Mouse (Mus musculus): Measurements from ENCODE around the gene Prtg. TPM values are rescaled to one million over a fixed set of nuclear protein-coding genes. Genes with fewer than 3 reads are reported as not detected.

Gene Prtg
- polyA plus RNA-seq (2014; fragmentation: Illumina TruSeq; extraction: RNeasy Lipid Tissue Mini Kit (QIAGEN cat#74804); ENCODE audit: low read depth, low replicate concordance): 0.17 TPM

DNA sequence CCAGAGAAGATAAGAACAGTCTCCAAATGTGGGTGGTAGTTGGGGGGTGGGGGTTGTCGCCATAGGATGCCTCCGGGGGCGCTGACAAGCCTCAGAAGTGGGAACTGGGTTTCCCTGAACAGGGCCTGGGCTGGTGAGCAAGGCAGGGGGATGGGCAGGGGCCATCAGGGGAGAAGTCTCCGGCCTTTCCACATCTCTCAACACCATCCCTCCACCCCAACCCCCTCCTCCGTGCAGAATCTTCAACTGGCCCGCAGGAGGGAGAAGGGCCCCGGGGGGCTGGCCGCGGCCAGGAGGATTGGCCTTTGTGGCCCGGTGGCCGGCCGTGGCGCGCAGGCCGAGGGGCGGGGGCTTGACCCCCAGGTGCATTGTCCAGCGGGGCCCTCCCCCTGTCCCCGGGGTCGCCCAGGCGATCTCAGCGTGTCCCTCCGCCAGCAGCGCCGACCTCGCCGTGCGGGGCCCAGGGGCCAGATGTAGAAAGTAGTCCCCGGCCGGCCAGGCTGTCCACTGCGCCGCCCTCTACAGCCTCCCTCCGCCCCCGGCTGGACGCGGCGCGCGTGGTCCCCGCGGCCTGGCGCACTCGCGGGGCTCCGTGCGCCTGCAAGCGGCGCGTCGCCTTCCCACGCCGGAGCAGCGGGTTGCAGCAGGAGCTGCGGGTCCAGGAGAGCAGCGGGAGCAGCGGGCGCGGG, at the start of gene Prtg:
Prtg (plus strand) TSS at position 144 of the 689 bp plus-strand sequence.

GRCm38 (mm10) chr9:72925021-72925934, 118.6 kb downstream of the Prtg start, which contains the start of gene Pygo1:
TSS of gene Pygo1 (plus strand) at chr9:72925645.

DNA sequence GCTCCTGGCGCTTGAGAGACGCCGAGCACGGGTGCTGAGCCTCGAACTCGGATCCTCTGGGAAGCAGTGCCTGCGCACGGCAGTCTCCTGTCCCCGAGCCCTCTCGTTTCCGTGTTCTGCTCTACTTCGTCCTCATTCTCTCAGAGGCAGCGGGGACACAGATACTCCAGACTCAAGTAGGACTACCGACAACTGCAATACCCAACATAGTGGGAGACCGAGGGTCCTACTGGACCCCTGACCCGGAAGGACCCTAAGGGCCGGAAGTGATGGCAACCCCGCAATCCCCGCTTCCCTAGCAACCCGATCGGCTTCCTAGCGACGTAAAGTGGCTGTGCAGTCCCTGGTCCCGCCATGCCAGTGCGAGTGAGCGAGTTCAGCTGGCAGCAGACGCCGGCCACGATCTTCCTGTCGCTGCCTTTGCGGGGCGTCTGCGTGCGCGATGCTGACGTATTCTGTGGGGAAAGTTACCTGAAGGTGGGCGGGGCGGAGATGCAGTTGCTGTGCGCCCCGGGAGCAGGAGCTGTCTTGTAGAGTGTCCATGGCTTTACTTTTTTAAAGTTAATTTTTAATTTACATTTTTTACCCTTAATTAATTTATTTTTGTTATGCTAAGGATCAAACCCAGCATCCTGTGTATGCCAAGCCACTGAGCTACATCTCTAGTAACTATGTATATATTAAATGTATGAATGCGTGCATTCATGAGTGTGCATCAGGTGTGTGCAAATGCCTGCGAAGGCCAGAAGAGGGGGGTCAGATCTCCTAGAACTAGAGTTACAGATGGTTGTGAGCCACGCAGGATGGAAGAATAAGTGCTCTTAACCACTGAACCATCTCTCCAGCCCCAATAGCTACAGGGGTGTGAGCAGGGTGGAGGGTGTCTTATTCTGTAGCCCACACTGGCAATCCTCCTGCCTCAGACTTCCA, 152.1 kb downstream of the Prtg start, which contains the start of the genes Dyx1c1 and Gm44503:
Dyx1c1 (plus strand) TSS at position 265 of the 930 bp plus-strand sequence.
Gm44503 (plus strand) TSS at position 332 of the 930 bp plus-strand sequence.

Other genes with a start within 250 kb of the Prtg start
- 646 TPM for gene Nedd4, start 144.5 kb upstream of the Prtg start, polyA plus RNA-seq (2014; fragmentation: Illumina TruSeq; extraction: RNeasy Lipid Tissue Mini Kit (QIAGEN cat#74804); ENCODE audit: low read depth, low replicate concordance)
- gene Pygo1, start 118.8 kb downstream of the Prtg start, polyA plus RNA-seq (2014; fragmentation: Illumina TruSeq; extraction: RNeasy Lipid Tissue Mini Kit (QIAGEN cat#74804); ENCODE audit: low read depth, low replicate concordance): 11.5 TPM
- 4.0 TPM for gene Dyx1c1, start 151.9 kb downstream of the Prtg start, polyA plus RNA-seq (2014; fragmentation: Illumina TruSeq; extraction: RNeasy Lipid Tissue Mini Kit (QIAGEN cat#74804); ENCODE audit: low read depth, low replicate concordance)
- gene Gm44503, start 152.0 kb downstream of the Prtg start, polyA plus RNA-seq (2014; fragmentation: Illumina TruSeq; extraction: RNeasy Lipid Tissue Mini Kit (QIAGEN cat#74804); ENCODE audit: low read depth, low replicate concordance): 1.0 TPM
- gene Ccpg1os, start 178.5 kb downstream of the Prtg start, polyA plus RNA-seq (2014; fragmentation: Illumina TruSeq; extraction: RNeasy Lipid Tissue Mini Kit (QIAGEN cat#74804); ENCODE audit: low read depth, low replicate concordance): 20.4 TPM
- 313 TPM for gene Ccpg1, start 178.6 kb downstream of the Prtg start, polyA plus RNA-seq (2014; fragmentation: Illumina TruSeq; extraction: RNeasy Lipid Tissue Mini Kit (QIAGEN cat#74804); ENCODE audit: low read depth, low replicate concordance)
- 14.2 TPM for gene Pigb, start 233.5 kb downstream of the Prtg start, polyA plus RNA-seq (2014; fragmentation: Illumina TruSeq; extraction: RNeasy Lipid Tissue Mini Kit (QIAGEN cat#74804); ENCODE audit: low read depth, low replicate concordance)
- 39.6 TPM for gene Rab27a, start 238.0 kb downstream of the Prtg start, polyA plus RNA-seq (2014; fragmentation: Illumina TruSeq; extraction: RNeasy Lipid Tissue Mini Kit (QIAGEN cat#74804); ENCODE audit: low read depth, low replicate concordance)

Measured in adrenal gland, adult 10 weeks (tissue).